Mouse (Mus musculus) ES-E14 (cell line): Measurements from ENCODE around the gene Nr2f1.

ENCODE experiments used
- MAFK ChIP-seq: IDR thresholded peaks from 2 replicates; pipeline ENCODE4 v1.6.1; 2014; ENCODE audit warnings: mild to moderate bottlenecking, low read depth, low read length, inconsistent platforms; ENCODE audit not compliant: insufficient read depth
- ZC3H11A ChIP-seq: IDR thresholded peaks from 2 replicates; pipeline ENCODE4 v1.6.1; 2012; ENCODE audit warnings: low read depth, mild to moderate bottlenecking, inconsistent platforms, low read length, borderline replicate concordance
- ZNF384 ChIP-seq: IDR thresholded peaks from 2 replicates; pipeline ENCODE4 v1.6.1; 2012; ENCODE audit warnings: low read depth, low read length, inconsistent platforms

DNA sequence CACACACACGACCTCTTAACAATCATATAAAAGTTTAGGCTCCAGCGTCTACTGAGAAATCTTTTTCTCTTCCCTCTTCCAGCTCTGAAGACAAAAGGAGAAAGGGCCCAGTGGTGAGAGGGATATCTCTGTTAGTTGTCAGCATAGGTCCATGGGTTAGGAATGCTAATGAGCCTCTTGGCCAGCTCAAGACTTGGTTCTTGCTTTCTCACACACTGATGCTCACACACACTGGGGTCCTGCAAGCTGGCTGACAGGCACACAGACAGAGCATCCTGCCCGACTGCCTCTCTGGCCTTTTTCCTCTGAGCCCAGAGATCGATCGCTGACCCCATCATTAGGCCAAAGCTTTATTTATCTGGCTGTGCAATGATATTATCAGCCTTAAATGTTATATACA lies 15.6 kb downstream of the Nr2f1 start:
- TF ChIP-seq ZNF384 (no peak), ZC3H11A (no peak), MAFK (no peak)
